Mouse (Mus musculus): ENCODE measurements around the gene D630045J12Rik. TPM values are rescaled to one million over a fixed set of nuclear protein-coding genes. Genes with fewer than 3 reads are reported as not detected.

Gene D630045J12Rik
- polyA plus RNA-seq, 1 experiment from 2014 or later, result 12.6 TPM

DNA sequence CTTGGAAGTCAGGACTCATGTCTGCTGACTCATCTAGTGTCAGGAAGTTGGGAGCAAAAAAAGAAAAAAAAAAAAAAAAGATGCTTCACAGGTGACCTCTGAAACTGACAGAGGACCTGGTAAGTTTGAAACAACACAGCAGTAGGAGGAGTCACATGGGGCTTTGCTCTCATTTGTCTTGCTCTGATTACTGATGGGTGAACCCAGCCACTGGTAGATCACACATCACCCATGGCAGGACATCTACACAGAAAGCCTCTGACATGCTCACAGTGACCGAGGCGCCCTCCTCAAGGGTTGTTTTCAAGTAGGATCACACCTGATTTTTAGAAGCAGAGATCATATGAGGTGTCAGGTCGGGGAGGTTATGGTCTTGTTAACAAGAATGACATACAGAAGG is 128.3 kb downstream of the D630045J12Rik start:
- Histone ChIP-seq H3K9me3 (replicated peaks) (no peaks in the 10 kb centered on the region), H3K36me3 (peaks cover 59% of the 10 kb centered on the region), H3K9ac (replicated peaks) (no peak overlapping the region), H3K4me1 (no peaks in the 10 kb centered on the region), H3K27ac (replicated peaks) (no peak overlapping the region), H3K4me3 (replicated peaks) (no peak overlapping the region), H3K4me2 (no peak overlapping the region), H3K27me3 (replicated peaks) (no peaks in the 10 kb centered on the region)
- ATAC-seq (ENCODE audit: low FRiP score), result no peak
- 100% methylated on average over 3 of the region's 3 CpGs for WGBS

DNA sequence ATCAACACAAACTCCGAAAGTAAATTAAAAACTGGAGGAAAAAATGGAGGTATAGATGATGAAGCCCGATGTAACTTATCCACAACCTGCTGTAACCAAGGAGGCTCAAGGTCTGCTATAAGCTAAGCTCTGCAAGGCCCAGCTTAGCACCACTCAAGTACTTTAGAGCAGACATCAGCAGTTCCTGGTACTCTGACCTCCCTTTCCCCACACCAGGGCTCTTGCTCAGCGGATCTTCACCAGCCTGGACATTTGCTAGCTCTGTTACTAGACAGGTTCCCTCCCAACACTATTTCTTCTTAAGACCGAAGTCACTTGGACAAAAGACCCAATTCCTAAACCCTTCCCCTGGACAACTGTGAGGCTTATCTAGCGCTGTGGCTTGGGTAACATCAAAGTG is 128.9 kb downstream of the D630045J12Rik start:
- ATAC-seq (ENCODE audit: low FRiP score), result no peak
- no peaks in the 10 kb centered on the region for H3K9me3 ChIP-seq (replicated peaks)
- no peak overlapping the region for H3K27ac ChIP-seq (replicated peaks)
- H3K4me1 ChIP-seq, result no peaks in the 10 kb centered on the region
- no peak overlapping the region for H3K9ac ChIP-seq (replicated peaks)
- H3K4me2 ChIP-seq, result no peak overlapping the region
- peaks cover 53% of the 10 kb centered on the region for H3K36me3 ChIP-seq
- WGBS, result 95% methylated on average over 5 of the region's 5 CpGs
- no peaks in the 10 kb centered on the region for H3K27me3 ChIP-seq (replicated peaks)
- no peak overlapping the region for H3K4me3 ChIP-seq (replicated peaks)

DNA sequence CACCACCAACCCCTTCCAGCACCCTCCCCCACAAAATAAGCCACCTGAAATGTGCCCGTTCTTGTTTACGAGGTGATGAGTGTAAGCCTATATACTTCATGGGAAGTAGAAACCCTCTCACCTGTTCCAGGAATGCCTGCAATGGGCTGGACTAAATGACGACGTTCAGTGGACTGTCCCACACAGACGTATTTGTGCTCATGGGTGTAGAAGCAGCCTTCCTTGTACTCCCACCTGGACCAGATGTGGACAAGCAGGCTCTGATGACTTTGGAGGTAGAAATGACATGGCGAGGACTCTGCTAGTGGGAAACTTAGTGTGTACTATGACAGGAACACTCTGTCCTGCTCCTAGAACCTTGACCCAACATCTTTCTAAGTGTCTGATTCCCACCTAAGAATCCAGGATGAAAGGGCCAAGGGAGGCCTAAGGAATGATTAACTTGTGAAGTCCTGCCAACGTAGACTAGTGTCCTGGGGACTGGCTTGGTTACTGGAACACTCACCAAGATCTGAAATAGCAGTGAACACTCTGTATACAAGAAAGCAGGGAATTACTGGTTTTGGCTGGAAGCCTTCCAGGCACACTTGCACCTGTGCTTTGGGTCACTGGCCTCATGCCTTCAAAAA is 129.5 kb downstream of the D630045J12Rik start, which contains the start of gene Atp6v0a4:
Gene Atp6v0a4 (minus strand): TSS at position 380 of the 629 bp plus-strand sequence.
- Histone ChIP-seq H3K4me3 (replicated peaks) (no peak within 1 kb of the TSS), H3K4me2 (no peak within 1 kb of the TSS), H3K9ac (replicated peaks) (no peak within 1 kb of the TSS), H3K9me3 (replicated peaks) (no peaks in the 10 kb centered on the region), H3K27me3 (replicated peaks) (no peaks in the 10 kb centered on the region), H3K36me3 (peaks cover 47% of the 10 kb centered on the region), H3K4me1 (no peaks in the 10 kb centered on the region), H3K27ac (replicated peaks) (no peak within 1 kb of the TSS)
- no peak for ATAC-seq (ENCODE audit: low FRiP score)
- 88% methylated on average over 7 of the region's 7 CpGs for WGBS

DNA sequence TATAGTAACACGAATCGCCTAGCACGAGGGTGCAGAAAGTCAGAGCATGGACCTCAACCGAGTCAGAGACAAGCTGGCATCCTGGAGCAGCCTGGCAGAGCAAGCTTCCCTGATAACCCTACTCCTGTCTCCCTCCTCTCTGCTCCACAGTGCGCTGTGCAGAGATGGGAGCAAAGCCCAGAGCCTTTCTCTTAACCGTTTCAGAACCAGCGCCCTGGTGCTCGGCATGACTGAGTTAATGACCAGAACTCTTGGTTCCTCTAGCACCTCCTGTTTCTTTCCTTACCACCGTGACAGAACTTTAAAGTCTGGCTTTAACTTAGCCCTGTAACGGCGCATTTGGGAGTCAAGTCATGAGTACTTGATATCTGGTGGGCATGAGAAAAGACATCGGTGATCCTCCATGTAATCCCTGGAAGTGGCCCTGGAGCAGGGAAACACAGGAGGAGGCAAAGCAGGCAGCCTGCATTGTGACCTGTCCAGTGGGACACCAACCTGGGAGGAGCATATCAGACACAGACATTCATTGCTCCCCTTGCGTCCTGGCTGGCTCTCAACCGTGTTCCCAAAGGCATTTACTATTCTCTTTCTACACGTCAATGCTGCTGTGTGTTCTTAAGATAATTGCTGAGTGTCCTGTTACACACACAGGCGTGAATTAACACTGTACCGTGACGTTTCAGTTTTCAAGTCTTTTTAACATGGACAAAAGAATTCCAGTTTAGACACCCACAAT is 130.2 kb downstream of the D630045J12Rik start:
- no peaks in the 10 kb centered on the region for H3K4me1 ChIP-seq
- no peak overlapping the region for H3K4me2 ChIP-seq
- no peaks in the 10 kb centered on the region for H3K9me3 ChIP-seq (replicated peaks)
- no peak overlapping the region for H3K9ac ChIP-seq (replicated peaks)
- H3K36me3 ChIP-seq, result peaks cover 44% of the 10 kb centered on the region
- no peak overlapping the region for H3K4me3 ChIP-seq (replicated peaks)
- no peaks in the 10 kb centered on the region for H3K27me3 ChIP-seq (replicated peaks)
- H3K27ac ChIP-seq (replicated peaks), result no peak overlapping the region
- 82% methylated on average over 18 of the region's 18 CpGs for WGBS
- no peak for ATAC-seq (ENCODE audit: low FRiP score)

DNA sequence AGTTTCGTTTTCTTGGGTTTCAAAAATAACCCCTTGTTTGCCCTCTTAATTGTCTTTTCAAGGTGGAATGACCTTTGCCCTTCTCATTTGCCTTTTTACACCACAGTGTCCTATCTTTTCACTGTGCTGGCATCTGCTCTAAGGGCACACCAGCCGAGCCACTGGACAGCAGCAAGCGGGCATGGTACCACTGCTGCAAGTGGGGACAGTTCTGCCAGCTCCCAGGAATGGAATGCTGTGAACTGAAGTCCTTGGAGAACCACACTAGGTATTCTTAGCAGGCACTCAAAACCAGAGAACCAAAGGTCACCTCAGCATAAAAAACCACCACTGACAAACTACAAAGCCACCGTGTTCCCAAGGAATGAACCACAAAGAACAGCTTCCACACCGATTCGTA is 131.0 kb downstream of the D630045J12Rik start:
- Histone ChIP-seq H3K36me3 (peaks cover 37% of the 10 kb centered on the region), H3K27me3 (replicated peaks) (no peaks in the 10 kb centered on the region), H3K9me3 (replicated peaks) (no peaks in the 10 kb centered on the region), H3K9ac (replicated peaks) (no peak overlapping the region), H3K4me3 (replicated peaks) (no peak overlapping the region), H3K4me1 (no peaks in the 10 kb centered on the region), H3K4me2 (no peak overlapping the region), H3K27ac (replicated peaks) (no peak overlapping the region)
- 72% methylated on average over 6 of the region's 6 CpGs for WGBS
- no peak for ATAC-seq (ENCODE audit: low FRiP score)

DNA sequence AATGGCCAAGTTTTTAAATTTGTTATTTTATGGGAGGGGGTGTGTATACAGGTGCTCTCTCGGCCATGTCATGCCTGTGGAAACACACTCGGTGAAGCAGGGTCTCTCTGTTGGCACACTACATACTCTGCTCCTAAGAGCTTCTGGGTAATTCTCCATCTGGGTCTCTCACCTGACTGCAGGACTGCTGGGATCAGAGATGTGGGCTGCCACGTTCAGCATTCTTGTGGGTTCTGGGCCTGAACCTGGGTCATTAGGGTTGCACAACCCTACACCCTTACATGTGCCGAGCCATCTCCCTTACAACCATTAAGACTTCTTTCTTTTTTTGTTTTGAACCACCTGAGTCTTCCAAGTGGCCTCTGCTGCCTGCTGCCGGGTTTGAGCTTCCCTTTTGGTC is 132.0 kb downstream of the D630045J12Rik start:
- H3K4me3 ChIP-seq (replicated peaks), result no peak overlapping the region
- peaks cover 27% of the 10 kb centered on the region for H3K36me3 ChIP-seq
- no peak overlapping the region for H3K27ac ChIP-seq (replicated peaks)
- no peak overlapping the region for H3K4me2 ChIP-seq
- no peaks in the 10 kb centered on the region for H3K4me1 ChIP-seq
- ATAC-seq (ENCODE audit: low FRiP score), result no peak
- no peaks in the 10 kb centered on the region for H3K9me3 ChIP-seq (replicated peaks)
- WGBS, result 91% methylated on average over 5 of the region's 5 CpGs
- H3K9ac ChIP-seq (replicated peaks), result no peak overlapping the region
- no peaks in the 10 kb centered on the region for H3K27me3 ChIP-seq (replicated peaks)

DNA sequence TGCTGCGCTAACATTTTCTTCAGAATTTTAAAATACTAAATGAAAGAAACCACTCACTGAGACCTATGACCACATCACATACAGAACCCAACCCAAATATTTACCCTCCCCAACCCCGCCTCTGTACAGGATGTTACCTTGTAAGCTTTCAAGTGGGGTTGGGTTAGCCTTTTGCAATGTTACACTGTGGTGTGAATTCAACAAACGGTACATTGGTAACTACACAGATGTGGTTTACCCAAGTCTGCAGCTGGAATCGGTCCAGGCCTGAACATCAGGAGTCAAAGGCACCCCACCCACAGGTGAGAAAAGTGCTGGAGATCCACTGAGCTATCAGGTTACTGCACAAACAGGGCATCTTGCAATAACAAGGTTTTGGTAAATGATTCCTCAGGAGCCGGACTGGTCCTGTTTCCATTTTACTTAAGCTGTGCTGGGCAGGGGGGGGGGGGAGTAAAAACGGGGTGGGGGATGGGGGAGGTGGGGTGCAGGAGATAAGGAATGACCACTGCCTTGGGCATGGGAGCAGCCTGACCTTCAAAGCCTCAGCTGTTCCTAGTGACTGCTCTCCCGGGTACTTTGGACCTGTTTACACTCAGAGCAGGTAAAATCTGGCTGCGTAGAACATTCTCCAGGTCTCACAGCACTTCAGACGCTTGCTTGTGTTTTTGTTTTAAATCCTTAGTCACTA is 133.0 kb downstream of the D630045J12Rik start:
- Histone ChIP-seq H3K4me3 (replicated peaks) (no peak overlapping the region), H3K4me1 (no peaks in the 10 kb centered on the region), H3K9me3 (replicated peaks) (no peaks in the 10 kb centered on the region), H3K9ac (replicated peaks) (no peak overlapping the region), H3K36me3 (peaks cover 17% of the 10 kb centered on the region), H3K27me3 (replicated peaks) (no peaks in the 10 kb centered on the region), H3K4me2 (no peak overlapping the region), H3K27ac (replicated peaks) (no peak overlapping the region)
- 76% methylated on average over 9 of the region's 9 CpGs for WGBS
- no peak for ATAC-seq (ENCODE audit: low FRiP score)

DNA sequence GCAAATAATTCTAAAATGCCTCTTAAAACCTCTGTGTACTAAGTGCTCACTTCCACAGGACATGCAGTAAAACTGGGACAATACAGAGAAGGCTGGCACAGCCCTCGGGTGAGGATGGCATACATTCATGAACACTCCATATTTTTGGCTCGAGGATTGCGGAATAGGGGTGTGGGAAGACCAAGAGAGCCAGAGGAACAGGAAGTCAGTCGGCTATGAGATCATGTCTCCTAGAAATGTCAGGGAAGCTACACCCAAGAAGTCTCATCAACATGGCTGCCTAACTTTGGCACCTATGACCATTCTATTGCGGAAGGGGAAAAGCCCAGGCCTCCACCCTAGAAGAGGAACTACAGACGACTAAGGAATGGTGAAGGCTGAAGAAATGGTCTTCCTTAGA is 135.5 kb downstream of the D630045J12Rik start:
- Histone ChIP-seq H3K4me1 (no peaks in the 10 kb centered on the region), H3K4me2 (no peak overlapping the region), H3K36me3 (no peaks in the 10 kb centered on the region), H3K27me3 (replicated peaks) (no peaks in the 10 kb centered on the region), H3K9me3 (replicated peaks) (no peaks in the 10 kb centered on the region), H3K9ac (replicated peaks) (no peak overlapping the region), H3K4me3 (replicated peaks) (no peak overlapping the region), H3K27ac (replicated peaks) (no peak overlapping the region)
- WGBS, result 89% methylated on average over 6 of the region's 6 CpGs
- no peak for ATAC-seq (ENCODE audit: low FRiP score)

DNA sequence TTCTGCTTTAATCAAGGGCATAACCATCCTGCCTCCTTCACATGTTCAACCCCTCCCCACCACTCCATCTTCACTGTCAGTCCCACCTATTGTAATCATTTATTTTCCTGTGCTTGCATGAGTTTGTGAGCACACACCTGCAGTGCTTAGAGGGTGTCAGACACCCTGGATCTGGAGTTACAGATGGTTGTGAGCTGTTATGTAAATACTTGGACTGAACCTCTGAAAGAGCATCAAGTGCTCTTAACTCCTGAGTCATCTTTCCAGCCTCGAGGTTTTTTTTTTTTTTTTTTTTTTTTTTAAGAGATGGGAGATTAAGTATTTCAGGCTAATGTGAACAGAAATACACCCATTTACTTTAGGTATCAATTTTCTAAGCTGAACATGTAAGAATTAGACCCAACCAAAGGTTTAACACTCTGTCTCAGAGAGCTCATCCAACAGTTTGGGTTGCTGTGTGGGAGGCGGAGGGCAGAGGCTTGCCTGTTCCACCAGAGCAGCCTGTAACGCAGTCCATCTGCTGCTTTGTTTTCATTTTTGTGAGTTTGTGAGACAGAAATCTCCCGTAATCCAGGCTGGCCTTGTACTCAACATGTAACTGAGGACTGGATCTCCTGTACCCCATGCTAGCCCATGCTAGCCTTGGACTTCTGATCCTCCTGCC is 137.6 kb downstream of the D630045J12Rik start:
- Histone ChIP-seq H3K27me3 (replicated peaks) (no peaks in the 10 kb centered on the region), H3K36me3 (no peaks in the 10 kb centered on the region), H3K4me2 (no peak overlapping the region), H3K27ac (replicated peaks) (no peak overlapping the region), H3K4me3 (replicated peaks) (no peak overlapping the region), H3K4me1 (no peaks in the 10 kb centered on the region), H3K9me3 (replicated peaks) (no peaks in the 10 kb centered on the region), H3K9ac (replicated peaks) (no peak overlapping the region)
- WGBS, result 77% methylated on average over 4 of the region's 4 CpGs
- no peak for ATAC-seq (ENCODE audit: low FRiP score)

DNA sequence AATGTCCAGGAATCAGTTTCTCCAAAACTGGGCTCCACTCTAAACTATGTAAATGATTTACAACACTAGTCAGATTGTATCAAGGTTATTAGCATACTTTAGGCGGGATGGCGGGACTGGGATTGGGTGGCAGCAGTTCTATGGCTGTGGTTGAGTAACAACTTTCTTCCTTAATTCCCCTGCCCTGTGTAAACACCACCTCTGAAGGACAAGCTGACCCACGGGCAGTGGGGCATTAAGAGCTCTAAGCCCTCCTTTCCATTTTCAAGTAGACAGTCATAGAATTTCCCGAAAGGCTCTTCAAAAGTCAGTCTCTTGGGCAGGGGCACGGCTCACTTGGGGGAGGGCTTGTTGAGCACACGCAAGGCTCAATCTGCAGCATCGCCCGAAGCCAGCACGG is 142.9 kb downstream of the D630045J12Rik start:
- no peaks in the 10 kb centered on the region for H3K27me3 ChIP-seq (replicated peaks)
- WGBS, result 78% methylated on average over 9 of the region's 9 CpGs
- 0 out of 2 replicates have a peak, but pooled peaks cover 3% of the 10 kb centered on the region for H3K4me1 ChIP-seq
- no peak overlapping the region for H3K27ac ChIP-seq (replicated peaks)
- ATAC-seq (ENCODE audit: low FRiP score), result no peak
- H3K4me3 ChIP-seq (replicated peaks), result no peak overlapping the region
- no peaks in the 10 kb centered on the region for H3K9me3 ChIP-seq (replicated peaks)
- no peaks in the 10 kb centered on the region for H3K36me3 ChIP-seq
- no peak overlapping the region for H3K9ac ChIP-seq (replicated peaks)
- H3K4me2 ChIP-seq, result no peak overlapping the region

DNA sequence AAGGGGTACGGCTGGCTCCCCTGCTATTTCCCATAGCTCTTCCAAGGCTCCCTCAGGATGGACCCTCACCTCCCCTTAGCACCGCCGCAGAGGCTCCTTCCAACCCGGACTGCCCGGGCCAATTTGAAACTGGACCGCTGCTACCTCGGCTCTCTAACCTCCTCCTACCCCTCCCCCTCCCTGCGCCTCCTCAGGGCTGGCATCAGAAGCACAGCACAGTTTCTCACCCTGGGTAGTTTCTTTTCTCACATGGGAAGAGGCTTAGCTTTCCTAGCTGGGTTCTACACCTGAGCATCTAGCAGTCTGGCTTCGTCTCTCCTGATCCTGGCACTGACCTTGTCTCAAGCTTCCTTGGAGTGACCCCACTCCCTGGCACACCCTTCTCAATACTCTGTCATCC is 143.9 kb downstream of the D630045J12Rik start:
- H3K4me1 ChIP-seq, result 0 out of 2 replicates have a peak, but pooled peaks cover 3% of the 10 kb centered on the region
- WGBS, result 23% methylated on average over 9 of the region's 9 CpGs
- H3K4me2 ChIP-seq, result no peak overlapping the region
- H3K27ac ChIP-seq (replicated peaks), result no peak overlapping the region
- no peak overlapping the region for H3K4me3 ChIP-seq (replicated peaks)
- H3K36me3 ChIP-seq, result no peaks in the 10 kb centered on the region
- H3K9me3 ChIP-seq (replicated peaks), result no peaks in the 10 kb centered on the region
- ATAC-seq (ENCODE audit: low FRiP score), result no peak
- no peak overlapping the region for H3K9ac ChIP-seq (replicated peaks)
- no peaks in the 10 kb centered on the region for H3K27me3 ChIP-seq (replicated peaks)

Measured in neural tube, embryonic 15.5 days (tissue).